Mouse (Mus musculus): ENCODE measurements around the gene S100pbp.
"Not testable (repeated sequence)": the region's sequence is repeated elsewhere in the genome, so short reads cannot be mapped to it uniquely, and the experiment has no call there.

The S100pbp gene

GRCm38 (mm10) chr4:129220376-129221089, 31.0 kb upstream of the S100pbp start:
- in situ Hi-C loops (cut with MboI, MseI) = no loop called here

- in situ Hi-C loops (cut with MboI, MseI) = no loop called here
Observed at GRCm38 (mm10) chr4:129219198-129219597, 29.7 kb upstream of the S100pbp start.

GRCm38 (mm10) chr4:129218569-129219175, 29.1 kb upstream of the S100pbp start:
- in situ Hi-C loops (cut with MboI, MseI) = no loop called here

GRCm38 (mm10) chr4:129212486-129212885, 23.0 kb upstream of the S100pbp start:
- in situ Hi-C loops (cut with MboI, MseI) = not testable (repeated sequence)

- in situ Hi-C loops (cut with MboI, MseI) = no loop called here
Observed at GRCm38 (mm10) chr4:129211461-129211860, 21.9 kb upstream of the S100pbp start.

DNA sequence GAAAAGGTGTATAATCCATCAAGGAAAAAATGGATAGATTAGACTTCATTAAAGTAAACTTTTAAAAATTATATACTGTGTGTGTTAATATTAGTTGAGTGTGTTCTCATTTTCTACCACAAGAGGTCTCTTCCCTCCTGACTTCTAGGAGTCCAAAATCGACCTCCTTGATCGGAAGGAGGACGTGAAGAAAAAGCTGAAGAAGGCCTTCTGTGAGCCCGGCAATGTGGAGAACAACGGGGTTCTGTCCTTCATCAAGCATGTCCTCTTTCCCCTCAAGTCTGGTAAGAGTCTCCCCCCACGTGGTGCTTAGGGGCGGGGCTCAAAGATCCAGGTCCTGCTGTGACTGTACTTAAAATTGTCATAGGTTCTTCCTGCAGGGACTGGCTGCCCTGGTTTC, 20.0 kb upstream of the S100pbp start:
- in situ Hi-C loops (cut with MboI, MseI) = loop anchor here (5.0 kb wide), 1 partner anchor 68 kb away; no protein-coding TSS in a partner anchor

GRCm38 (mm10) chr4:129206792-129207191, 17.3 kb upstream of the S100pbp start:
- in situ Hi-C loops (cut with MboI, MseI) = loop anchor here (5.0 kb wide), 1 partner anchor 71 kb away; no protein-coding TSS in a partner anchor

- in situ Hi-C loops (cut with MboI, MseI) = loop anchor here (5.0 kb wide), 1 partner anchor 73 kb away; no protein-coding TSS in a partner anchor
Observed at GRCm38 (mm10) chr4:129204655-129205054, 15.1 kb upstream of the S100pbp start.

- in situ Hi-C loops (cut with MboI, MseI) = no loop called here
Observed at GRCm38 (mm10) chr4:129197514-129197913, 8.0 kb upstream of the S100pbp start.

DNA sequence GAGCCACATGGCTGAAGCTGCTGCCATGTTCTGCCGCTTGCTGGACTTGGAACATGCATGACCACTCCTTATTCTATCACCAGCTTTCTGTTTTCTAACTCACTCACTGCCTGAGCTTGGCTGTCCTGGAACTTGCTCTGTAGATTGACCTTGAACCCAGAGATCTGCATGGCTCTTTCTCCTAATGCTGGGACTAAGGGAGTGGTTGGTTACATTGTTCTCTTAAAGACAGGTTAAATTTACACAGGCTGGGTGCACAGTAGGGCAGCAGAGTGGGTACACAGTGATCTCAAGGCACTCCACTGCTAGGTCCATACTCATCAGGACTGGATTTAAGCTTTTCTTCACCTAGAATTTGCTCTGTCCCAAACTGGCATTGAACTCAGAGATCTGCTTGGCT, 4.8 kb upstream of the S100pbp start:
- in situ Hi-C loops (cut with MboI, MseI) = no loop called here

- in situ Hi-C loops (cut with MboI, MseI) = no loop called here
Observed at GRCm38 (mm10) chr4:129191691-129192090, 2.2 kb upstream of the S100pbp start.

- in situ Hi-C loops (cut with MboI, MseI) = no loop called here
Observed at GRCm38 (mm10) chr4:129190538-129190937, 1.0 kb upstream of the S100pbp start.

GRCm38 (mm10) chr4:129188803-129189541, 555 bp downstream of the S100pbp start:
- in situ Hi-C loops (cut with MboI, MseI) = no loop called here

DNA sequence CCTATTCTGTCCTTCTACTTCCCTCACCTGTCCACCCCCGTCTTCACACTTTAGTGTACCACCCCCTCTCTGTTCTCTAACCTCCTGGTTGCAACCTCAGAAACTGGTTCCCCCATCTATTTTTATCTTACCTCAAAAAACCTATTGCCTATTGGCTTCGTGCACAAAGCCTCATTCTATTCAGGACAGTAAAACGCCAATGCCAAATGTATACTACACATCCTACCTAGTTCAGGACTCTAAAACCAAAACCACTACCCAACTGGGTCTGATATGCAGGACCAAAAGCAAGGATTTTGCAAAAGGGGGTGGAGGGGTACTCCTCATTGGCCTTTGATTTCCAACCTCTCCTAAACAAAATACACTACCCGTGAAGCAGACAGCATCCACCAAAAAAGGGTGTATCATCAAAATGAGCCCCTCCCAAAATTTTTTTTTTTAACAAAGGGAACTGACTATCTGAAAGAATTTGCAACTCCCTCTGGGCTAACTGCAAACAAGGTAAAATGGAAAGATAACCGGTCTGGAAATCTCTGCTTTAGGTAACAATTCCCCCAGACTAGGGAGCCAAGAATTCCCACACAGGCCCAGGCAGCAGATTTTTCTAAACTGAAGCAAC, 1.4 kb downstream of the S100pbp start:
- in situ Hi-C loops (cut with MboI, MseI) = no loop called here

DNA sequence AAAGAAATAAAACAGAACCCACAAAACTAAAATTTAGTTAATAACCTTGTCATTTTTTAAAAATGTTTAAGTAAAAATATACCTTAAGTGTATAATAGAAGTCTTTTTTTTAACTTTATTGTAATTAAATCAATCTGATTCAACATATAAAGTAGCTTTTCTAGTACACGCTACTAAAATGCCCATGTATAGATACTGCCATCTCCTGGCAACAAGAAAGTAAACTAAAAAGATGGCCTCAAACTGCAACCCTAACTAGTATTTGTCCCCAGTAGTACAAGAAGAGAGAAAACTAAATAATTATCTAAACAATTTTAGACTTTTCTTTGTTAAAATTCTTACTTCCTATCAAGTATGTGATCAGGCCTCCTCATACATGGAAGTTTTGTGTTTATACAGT, 10.0 kb downstream of the S100pbp start:
- in situ Hi-C loops (cut with MboI, MseI) = no loop called here

- in situ Hi-C loops (cut with MboI, MseI) = no loop called here
Observed at GRCm38 (mm10) chr4:129172529-129172928, 17.0 kb downstream of the S100pbp start.

DNA sequence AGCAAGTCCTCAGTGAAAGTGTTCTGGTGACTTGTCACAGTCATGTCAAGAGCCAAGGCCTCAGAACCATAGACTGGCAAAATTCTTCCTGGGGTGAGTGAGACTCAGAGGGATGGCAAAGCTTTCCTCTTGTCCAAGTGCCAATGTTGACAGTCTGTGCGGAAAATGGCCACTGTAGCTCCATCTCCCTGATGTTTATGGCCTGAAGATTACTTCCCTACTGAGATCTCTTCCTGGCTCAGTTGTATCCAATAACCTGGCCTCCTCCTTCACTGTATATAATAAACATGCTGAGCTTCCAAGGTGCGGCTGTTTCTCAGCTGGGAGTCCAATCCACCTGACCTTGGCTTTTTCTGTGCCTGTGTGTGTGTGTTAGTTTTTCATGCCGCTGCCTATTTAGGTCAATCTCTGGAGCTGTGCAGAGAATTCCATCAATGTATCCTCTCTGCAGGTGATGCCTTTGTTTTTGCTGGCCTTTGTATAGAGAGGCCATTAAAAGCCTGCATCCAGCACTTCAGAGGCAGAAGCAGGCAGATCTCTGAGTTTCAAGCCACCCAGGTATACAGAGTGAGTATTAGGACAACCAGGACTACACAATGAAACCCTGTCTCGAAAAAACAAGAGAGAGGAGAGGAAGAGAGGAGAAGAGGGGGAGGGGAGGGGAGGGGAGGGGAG, 27.8 kb downstream of the S100pbp start:
- in situ Hi-C loops (cut with MboI, MseI) = no loop called here

- in situ Hi-C loops (cut with MboI, MseI) = no loop called here
Observed at GRCm38 (mm10) chr4:129161076-129161475, 28.5 kb downstream of the S100pbp start.

DNA sequence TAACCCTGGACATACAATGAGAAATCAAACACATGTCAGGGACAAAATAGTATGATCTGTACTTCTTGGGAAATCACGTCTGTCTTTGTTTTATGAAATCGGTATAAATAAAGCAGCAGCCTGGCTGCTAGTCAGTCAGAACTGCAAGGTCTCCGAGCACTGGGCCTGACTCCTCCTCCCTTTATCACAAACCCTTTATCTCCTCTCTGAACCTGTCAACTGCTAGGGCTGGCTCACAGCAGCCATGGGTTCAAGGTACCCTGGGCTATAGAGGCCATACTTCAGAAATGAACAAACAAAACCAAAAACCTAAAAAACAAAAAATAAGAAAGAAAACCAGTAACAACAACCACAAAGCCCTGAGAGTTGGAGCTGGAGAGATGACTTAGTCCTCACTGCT, 31.0 kb downstream of the S100pbp start:
- in situ Hi-C loops (cut with MboI, MseI) = no loop called here

- in situ Hi-C loops (cut with MboI, MseI) = no loop called here
Observed at GRCm38 (mm10) chr4:129157541-129157940, 32.0 kb downstream of the S100pbp start.

DNA sequence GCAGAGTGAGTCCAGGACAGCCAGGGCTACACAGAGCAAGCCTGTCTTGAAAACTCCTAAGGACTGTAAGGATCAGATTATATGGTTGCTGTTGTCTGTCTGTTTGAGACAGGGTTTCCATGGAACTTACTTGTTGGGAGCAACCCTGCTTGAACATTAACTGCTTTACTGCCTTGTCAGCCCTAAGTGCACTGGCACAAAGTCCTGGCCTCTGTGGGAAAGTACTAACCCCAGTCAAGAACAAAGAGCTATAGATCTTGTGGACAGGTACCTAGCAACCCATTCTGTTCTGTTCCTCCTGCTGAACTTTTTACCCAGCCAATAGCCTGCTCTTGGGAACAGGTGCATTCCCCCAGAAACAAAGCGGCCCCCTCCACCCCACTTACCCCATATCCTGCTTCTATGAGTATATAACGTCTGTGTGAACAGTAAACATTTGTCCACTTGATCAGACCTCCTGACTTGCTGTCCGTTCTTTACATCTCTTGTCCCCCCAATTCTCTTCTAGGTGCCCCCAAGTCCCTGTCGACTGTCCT, 38.2 kb downstream of the S100pbp start:
- in situ Hi-C loops (cut with MboI, MseI) = no loop called here
